Mouse (Mus musculus) inflammation-experienced regulatory T-cells, adult 6 months (primary cell): ENCODE results near the gene Chrdl2. TPM values are rescaled to one million over a fixed set of nuclear protein-coding genes. Genes with fewer than 3 reads are reported as not detected.

Experiments
- ATAC-seq: one replicate; pipeline ENCODE4 v1.8.0; 2017
- polyA plus RNA-seq, 3 experiments: library from polyadenylated mRNA; unstranded; fragments of 100-300 nt; shearing (Covaris generic); gene quantifications; one replicate each; pipeline ENCODE4 v1.2.1; 2017

Chrdl2 gene
- polyA plus RNA-seq, 3 experiments from 2014 or later, result not detected

- ATAC-seq, result no peak
Measured at GRCm38 (mm10) chr7:99982256-99983242, 23.4 kb upstream of the Chrdl2 start.

GRCm38 (mm10) chr7:99988725-99989124 is 17.2 kb upstream of the Chrdl2 start:
- ATAC-seq, result no peak

GRCm38 (mm10) chr7:99989844-99990760 is 15.9 kb upstream of the Chrdl2 start:
- no peak for ATAC-seq

GRCm38 (mm10) chr7:99990990-99991707 is 14.8 kb upstream of the Chrdl2 start:
- ATAC-seq, result no peak

- no peak for ATAC-seq
Measured at GRCm38 (mm10) chr7:99993159-99993558, 12.8 kb upstream of the Chrdl2 start.

- ATAC-seq, result no peak
Measured at GRCm38 (mm10) chr7:99995186-99995585, 10.8 kb upstream of the Chrdl2 start.

GRCm38 (mm10) chr7:99998668-99999067 is 7.3 kb upstream of the Chrdl2 start:
- no peak for ATAC-seq

GRCm38 (mm10) chr7:100003781-100004180 is 2.2 kb upstream of the Chrdl2 start:
- ATAC-seq, result no peak

- ATAC-seq, result no peak
Measured at GRCm38 (mm10) chr7:100006411-100006810, 439 bp downstream of the Chrdl2 start.

- no peak for ATAC-seq
Measured at GRCm38 (mm10) chr7:100008765-100009164, 2.8 kb downstream of the Chrdl2 start.

- peak; percentile 70 for ATAC-seq
Measured at GRCm38 (mm10) chr7:100009640-100010039, 3.7 kb downstream of the Chrdl2 start.

- no peak for ATAC-seq
Measured at GRCm38 (mm10) chr7:100010711-100011110, 4.7 kb downstream of the Chrdl2 start.

GRCm38 (mm10) chr7:100012085-100012484 is 6.1 kb downstream of the Chrdl2 start:
- ATAC-seq, result no peak

- ATAC-seq, result no peak
Measured at GRCm38 (mm10) chr7:100012515-100012914, 6.5 kb downstream of the Chrdl2 start.

GRCm38 (mm10) chr7:100014123-100014600 is 8.2 kb downstream of the Chrdl2 start:
- ATAC-seq, result no peak

- ATAC-seq, result no peak
Measured at GRCm38 (mm10) chr7:100017056-100017455, 11.1 kb downstream of the Chrdl2 start.

- no peak for ATAC-seq
Measured at GRCm38 (mm10) chr7:100027353-100027752, 21.4 kb downstream of the Chrdl2 start.

- no peak for ATAC-seq
Measured at GRCm38 (mm10) chr7:100029307-100029706, 23.3 kb downstream of the Chrdl2 start.

GRCm38 (mm10) chr7:100030996-100031749 is 25.2 kb downstream of the Chrdl2 start:
- ATAC-seq, result no peak

- ATAC-seq, result no peak
Measured at GRCm38 (mm10) chr7:100033672-100034071, 27.7 kb downstream of the Chrdl2 start.

- no peak for ATAC-seq
Measured at GRCm38 (mm10) chr7:100034815-100035463, 29.0 kb downstream of the Chrdl2 start.
